Mouse (Mus musculus) limb, embryonic 12.5 days (tissue): ENCODE measurements at regions not wholly inside any gene's neighbourhood (a gene's known extent, or its start where the extent isn't known, plus 50 kb on each side); places are given as distances from the start of the nearest gene placed in this dataset.

Experiments
- ATAC-seq: fragments of 200-750 bp; cut with Nextera tagmentation; 2 replicates; pipeline ENCODE4 v1.8.0; 2017; ENCODE audit warnings: low read depth, moderate TSS enrichment; ENCODE audit not compliant: insufficient number of reproducible peaks, insufficient read depth, low FRiP score, low TSS enrichment
- H3K27ac ChIP-seq: fragments of 300-500 bp; sonication (generic); 2 replicates; pipeline ENCODE4 v1.5.1; 2016; ENCODE audit warnings: mild to moderate bottlenecking, moderate library complexity
- H3K27me3 ChIP-seq: fragments of 300-500 bp; sonication (generic); 2 replicates; pipeline ENCODE4 v1.6.1; 2016; ENCODE audit warnings: mild to moderate bottlenecking, moderate library complexity
- H3K36me3 ChIP-seq: fragments of 300-500 bp; sonication (generic); 2 replicates; pipeline ENCODE4 v1.6.1; 2016; ENCODE audit warnings: mild to moderate bottlenecking, moderate library complexity
- H3K4me1 ChIP-seq: fragments of 300-500 bp; sonication (generic); replicated peaks from 2 replicates; pipeline ENCODE4 v1.6.1; 2016
- H3K4me2 ChIP-seq: fragments of 300-500 bp; sonication (generic); 2 replicates; pipeline ENCODE4 v1.6.1; 2016; ENCODE audit warnings: mild to moderate bottlenecking, moderate library complexity
- H3K4me3 ChIP-seq: fragments of 300-500 bp; sonication (generic); replicated peaks from 2 replicates; pipeline ENCODE4 v1.5.1; 2016; ENCODE audit warnings: mild to moderate bottlenecking
- H3K9ac ChIP-seq: fragments of 300-500 bp; sonication (generic); replicated peaks from 2 replicates; pipeline ENCODE4 v1.6.1; 2016; ENCODE audit warnings: mild to moderate bottlenecking, moderate library complexity
- H3K9me3 ChIP-seq: fragments of 300-500 bp; sonication (generic); 2 replicates; pipeline ENCODE4 v1.6.1; 2016; ENCODE audit warnings: mild to moderate bottlenecking, moderate library complexity
- WGBS: fragments of 180-500 bp; shearing (Covaris S2); methylation state at CpG from one replicate; pipeline ENCODE4 v1.1.7; 2016; 5-methylcytosine and 5-hydroxymethylcytosine counted together

GRCm38 (mm10) chr4:89393251-89393711 is 82.4 kb upstream of the Cdkn2b start:
- 74% methylated on average over 2 of the region's 2 CpGs for WGBS

GRCm38 (mm10) chr4:89392791-89393190 is 82.0 kb upstream of the Cdkn2b start:
- Histone ChIP-seq H3K36me3 (no peaks in the 10 kb centered on the region), H3K9ac (no peak overlapping the region), H3K4me1 (no peaks in the 10 kb centered on the region), H3K4me2 (no peak overlapping the region), H3K27me3 (no peaks in the 10 kb centered on the region), H3K4me3 (no peak overlapping the region), H3K27ac (no peak overlapping the region), H3K9me3 (no peaks in the 10 kb centered on the region)
- no peak for ATAC-seq

More at GRCm38 (mm10) chr4:89393251-89393711, 82.4 kb upstream of the Cdkn2b start:
- no peak overlapping the region for H3K27ac ChIP-seq
- H3K9me3 ChIP-seq, result no peaks in the 10 kb centered on the region
- H3K9ac ChIP-seq, result no peak overlapping the region
- no peak overlapping the region for H3K4me2 ChIP-seq
- ATAC-seq, result no peak
- no peak overlapping the region for H3K4me3 ChIP-seq
- H3K27me3 ChIP-seq, result no peaks in the 10 kb centered on the region
- no peaks in the 10 kb centered on the region for H3K36me3 ChIP-seq
- H3K4me1 ChIP-seq, result no peaks in the 10 kb centered on the region

GRCm38 (mm10) chr4:89391463-89392308 is 80.8 kb upstream of the Cdkn2b start:
- Histone ChIP-seq H3K4me3 (no peak overlapping the region), H3K9ac (no peak overlapping the region), H3K36me3 (no peaks in the 10 kb centered on the region), H3K4me1 (no peaks in the 10 kb centered on the region), H3K9me3 (no peaks in the 10 kb centered on the region), H3K27me3 (no peaks in the 10 kb centered on the region), H3K4me2 (no peak overlapping the region), H3K27ac (no peak overlapping the region)
- WGBS, result 80% methylated on average over 9 of the region's 9 CpGs
- ATAC-seq, result no peak

GRCm38 (mm10) chr4:89383548-89383947 is 72.7 kb upstream of the Cdkn2b start:
- Histone ChIP-seq H3K4me3 (no peak overlapping the region), H3K27ac (no peak overlapping the region), H3K9ac (no peak overlapping the region), H3K36me3 (no peaks in the 10 kb centered on the region), H3K27me3 (no peaks in the 10 kb centered on the region), H3K4me1 (no peaks in the 10 kb centered on the region), H3K4me2 (no peak overlapping the region), H3K9me3 (no peaks in the 10 kb centered on the region)
- 93% methylated on average over 3 of the region's 3 CpGs for WGBS
- no peak for ATAC-seq

- Histone ChIP-seq H3K9me3 (no peaks in the 10 kb centered on the region), H3K4me3 (no peak overlapping the region), H3K36me3 (no peaks in the 10 kb centered on the region), H3K27me3 (no peaks in the 10 kb centered on the region), H3K9ac (no peak overlapping the region), H3K4me1 (no peaks in the 10 kb centered on the region), H3K27ac (no peak overlapping the region), H3K4me2 (no peak overlapping the region)
- no peak for ATAC-seq
- WGBS, result 74% methylated on average over 4 of the region's 4 CpGs
Measured at GRCm38 (mm10) chr4:89382434-89382976, 71.7 kb upstream of the Cdkn2b start.

- H3K36me3 ChIP-seq, result no peaks in the 10 kb centered on the region
- H3K27me3 ChIP-seq, result no peaks in the 10 kb centered on the region
- H3K4me2 ChIP-seq, result no peak overlapping the region
- H3K4me3 ChIP-seq, result no peak overlapping the region
- WGBS, result 91% methylated on average over 2 of the region's 2 CpGs
- H3K27ac ChIP-seq, result no peak overlapping the region
- no peaks in the 10 kb centered on the region for H3K9me3 ChIP-seq
- ATAC-seq, result no peak
- H3K4me1 ChIP-seq, result no peaks in the 10 kb centered on the region
- H3K9ac ChIP-seq, result no peak overlapping the region
Measured at GRCm38 (mm10) chr4:89381763-89382162, 70.9 kb upstream of the Cdkn2b start.

GRCm38 (mm10) chr4:89381077-89381476 is 70.2 kb upstream of the Cdkn2b start:
- H3K36me3 ChIP-seq, result no peaks in the 10 kb centered on the region
- no peak overlapping the region for H3K9ac ChIP-seq
- 86% methylated on average over 5 of the region's 5 CpGs for WGBS
- no peak for ATAC-seq
- H3K4me2 ChIP-seq, result no peak overlapping the region
- H3K4me1 ChIP-seq, result no peaks in the 10 kb centered on the region
- no peaks in the 10 kb centered on the region for H3K27me3 ChIP-seq
- no peak overlapping the region for H3K27ac ChIP-seq
- no peaks in the 10 kb centered on the region for H3K9me3 ChIP-seq
- no peak overlapping the region for H3K4me3 ChIP-seq

GRCm38 (mm10) chr4:89380330-89380945 is 69.6 kb upstream of the Cdkn2b start:
- Histone ChIP-seq H3K4me3 (no peak overlapping the region), H3K4me1 (no peaks in the 10 kb centered on the region), H3K36me3 (no peaks in the 10 kb centered on the region), H3K9ac (no peak overlapping the region), H3K27me3 (no peaks in the 10 kb centered on the region), H3K4me2 (no peak overlapping the region), H3K9me3 (no peaks in the 10 kb centered on the region), H3K27ac (no peak overlapping the region)
- 93% methylated on average over 8 of the region's 8 CpGs for WGBS
- ATAC-seq, result no peak

GRCm38 (mm10) chr4:89379622-89380329 is 68.9 kb upstream of the Cdkn2b start:
- ATAC-seq, result no peak
- H3K36me3 ChIP-seq, result no peaks in the 10 kb centered on the region
- no peaks in the 10 kb centered on the region for H3K9me3 ChIP-seq
- no peak overlapping the region for H3K9ac ChIP-seq
- no peaks in the 10 kb centered on the region for H3K4me1 ChIP-seq
- H3K4me3 ChIP-seq, result no peak overlapping the region
- no peak overlapping the region for H3K27ac ChIP-seq
- H3K4me2 ChIP-seq, result no peak overlapping the region
- H3K27me3 ChIP-seq, result no peaks in the 10 kb centered on the region
- WGBS, result 87% methylated on average over 6 of the region's 6 CpGs

GRCm38 (mm10) chr4:89372631-89373030 is 61.8 kb upstream of the Cdkn2b start:
- H3K4me1 ChIP-seq, result no peaks in the 10 kb centered on the region
- no peak overlapping the region for H3K27ac ChIP-seq
- no peaks in the 10 kb centered on the region for H3K27me3 ChIP-seq
- no peak overlapping the region for H3K4me2 ChIP-seq
- no peaks in the 10 kb centered on the region for H3K9me3 ChIP-seq
- ATAC-seq, result no peak
- no peak overlapping the region for H3K9ac ChIP-seq
- no peaks in the 10 kb centered on the region for H3K36me3 ChIP-seq
- no peak overlapping the region for H3K4me3 ChIP-seq
- 83% methylated on average over 6 of the region's 6 CpGs for WGBS

- no peak for ATAC-seq
- H3K27ac ChIP-seq, result no peak overlapping the region
- H3K4me1 ChIP-seq, result no peaks in the 10 kb centered on the region
- no peak overlapping the region for H3K9ac ChIP-seq
- H3K9me3 ChIP-seq, result no peaks in the 10 kb centered on the region
- H3K36me3 ChIP-seq, result no peaks in the 10 kb centered on the region
- 0 out of 2 replicates have a peak, but pooled peaks cover 4% of the 10 kb centered on the region for H3K27me3 ChIP-seq
- WGBS, result 80% methylated on average over 12 of the region's 12 CpGs
- no peak overlapping the region for H3K4me3 ChIP-seq
- H3K4me2 ChIP-seq, result no peak overlapping the region
Measured at GRCm38 (mm10) chr4:89368850-89369524, 58.1 kb upstream of the Cdkn2b start.
